Mouse (Mus musculus) ovary, postnatal 10 days (tissue): ENCODE measurements around the gene Ybx3.

Experiments used
- DNase-seq: peaks from one replicate; pipeline ENCODE4 v3.0.0; 2022; ENCODE audit warnings: low spot score

Gene Ybx3

GRCm38 (mm10) chr6:131388040-131389021, at the start of gene Ybx3:
Gene Ybx3 (minus strand): TSS chr6:131388476.
- DNase-seq: peak; percentile 61

GRCm38 (mm10) chr6:131436626-131437025, 48.4 kb upstream of the Ybx3 start:
- DNase-seq: no peak

- DNase-seq: no peak
Observed at GRCm38 (mm10) chr6:131434088-131434487, 45.8 kb upstream of the Ybx3 start.

GRCm38 (mm10) chr6:131433153-131434048, 45.1 kb upstream of the Ybx3 start:
- DNase-seq: no peak

- no peak for DNase-seq
Observed at GRCm38 (mm10) chr6:131421572-131421971, 33.3 kb upstream of the Ybx3 start.

- no peak for DNase-seq
Observed at GRCm38 (mm10) chr6:131419614-131420013, 31.3 kb upstream of the Ybx3 start.

- DNase-seq: no peak
Observed at GRCm38 (mm10) chr6:131418770-131419169, 30.5 kb upstream of the Ybx3 start.

GRCm38 (mm10) chr6:131411116-131411843, 23.0 kb upstream of the Ybx3 start:
- no peak for DNase-seq

- DNase-seq: no peak
Observed at GRCm38 (mm10) chr6:131406957-131407356, 18.7 kb upstream of the Ybx3 start.

GRCm38 (mm10) chr6:131405896-131406295, 17.6 kb upstream of the Ybx3 start:
- DNase-seq: no peak

- no peak for DNase-seq
Observed at GRCm38 (mm10) chr6:131405174-131405573, 16.9 kb upstream of the Ybx3 start.

GRCm38 (mm10) chr6:131404260-131404659, 16.0 kb upstream of the Ybx3 start:
- no peak for DNase-seq

- no peak for DNase-seq
Observed at GRCm38 (mm10) chr6:131403036-131403435, 14.8 kb upstream of the Ybx3 start.

- no peak for DNase-seq
Observed at GRCm38 (mm10) chr6:131402606-131403005, 14.3 kb upstream of the Ybx3 start.

GRCm38 (mm10) chr6:131401259-131401658, 13.0 kb upstream of the Ybx3 start:
- no peak for DNase-seq

- DNase-seq: no peak
Observed at GRCm38 (mm10) chr6:131396650-131397049, 8.4 kb upstream of the Ybx3 start.

- DNase-seq: no peak
Observed at GRCm38 (mm10) chr6:131393873-131394660, 5.8 kb upstream of the Ybx3 start.

GRCm38 (mm10) chr6:131387221-131388039, 846 bp downstream of the Ybx3 start:
- peak; percentile 18 for DNase-seq

- DNase-seq: no peak
Observed at GRCm38 (mm10) chr6:131386416-131387019, 1.8 kb downstream of the Ybx3 start.

GRCm38 (mm10) chr6:131385469-131385868, 2.8 kb downstream of the Ybx3 start:
- no peak for DNase-seq
